Mouse (Mus musculus) bone marrow macrophage, adult 2 months (primary cell): Measurements from ENCODE around the gene Btbd9. TPM values are rescaled to one million over a fixed set of nuclear protein-coding genes. Genes with fewer than 3 reads are reported as not detected.

Experiments used
- H3K27ac ChIP-seq: 2 replicates; pipeline ENCODE4 v1.5.1; 2012; ENCODE audit warnings: low read depth, low read length; ENCODE audit not compliant: insufficient read depth
- H3K4me1 ChIP-seq: 2 replicates; pipeline ENCODE4 v1.6.1; 2012; ENCODE audit warnings: low read length; ENCODE audit not compliant: control insufficient read depth, insufficient read depth
- H3K4me3 ChIP-seq: 2 replicates; pipeline ENCODE4 v1.5.1; 2012; ENCODE audit warnings: mild to moderate bottlenecking, low read length, moderate library complexity; ENCODE audit not compliant: insufficient read depth
- CTCF ChIP-seq: IDR thresholded peaks from 2 replicates; pipeline ENCODE4 v1.5.1; 2012; ENCODE audit warnings: low read depth, mild to moderate bottlenecking, low read length, moderate library complexity
- POLR2A ChIP-seq: IDR thresholded peaks from 2 replicates; pipeline ENCODE4 v1.6.1; 2012; ENCODE audit warnings: mild to moderate bottlenecking, low read depth, low read length, borderline replicate concordance
- polyA plus RNA-seq: library from polyadenylated mRNA; stranded (reverse); fragments of >200 nt; gene quantifications from 2 replicates; pipeline ENCODE4 v1.2.4, GENCODE M21; 2012; ENCODE audit not compliant: missing spikeins, insufficient read depth, insufficient read length

Gene Btbd9
- polyA plus RNA-seq, 1 experiment: 22.9 TPM

GRCm38 (mm10) chr17:30335746-30336145 is 240.5 kb downstream of the Btbd9 start:
- TF ChIP-seq CTCF: no peak
- TF ChIP-seq POLR2A: no peak
- H3K4me3 ChIP-seq: no peak overlapping the region

GRCm38 (mm10) chr17:30334257-30334656 is 242.0 kb downstream of the Btbd9 start:
- Histone ChIP-seq H3K27ac (no peak overlapping the region), H3K4me3 (no peak overlapping the region), H3K4me1 (no peaks in the 10 kb centered on the region)
- TF ChIP-seq POLR2A (no peak), CTCF (no peak)

More at GRCm38 (mm10) chr17:30335746-30336145, 240.5 kb downstream of the Btbd9 start:
- Histone ChIP-seq H3K27ac (no peak overlapping the region), H3K4me1 (no peaks in the 10 kb centered on the region)

DNA sequence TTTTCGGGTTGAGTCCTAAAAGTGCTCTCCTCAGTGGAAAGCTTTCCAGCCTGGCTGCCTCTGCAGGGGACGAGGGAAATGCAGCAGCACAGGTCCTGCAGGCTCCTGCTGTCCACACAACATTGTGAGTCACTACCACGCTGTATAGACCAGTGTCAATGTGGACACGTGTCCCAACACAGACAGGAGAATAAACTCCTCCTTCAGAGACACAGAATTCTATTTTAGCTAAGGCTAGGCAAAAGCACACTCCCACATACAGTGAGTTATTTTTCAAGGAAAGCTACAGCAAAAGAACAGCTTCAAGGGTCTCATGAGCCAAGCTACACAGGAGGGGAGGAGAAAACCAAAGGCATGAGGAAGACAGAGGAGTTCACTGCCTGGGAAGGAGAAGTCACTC is 243.2 kb downstream of the Btbd9 start:
- H3K4me3 ChIP-seq: no peak overlapping the region
- no peaks in the 10 kb centered on the region for H3K4me1 ChIP-seq
- TF ChIP-seq CTCF (no peak), POLR2A (no peak)
- no peak overlapping the region for H3K27ac ChIP-seq

- Histone ChIP-seq H3K4me1 (no peaks in the 10 kb centered on the region), H3K27ac (no peak overlapping the region), H3K4me3 (no peak overlapping the region)
- TF ChIP-seq CTCF (no peak), POLR2A (no peak)
Measured at GRCm38 (mm10) chr17:30331380-30331779, 244.9 kb downstream of the Btbd9 start.

- no peak for TF ChIP-seq POLR2A
- TF ChIP-seq CTCF: no peak
- no peak overlapping the region for H3K27ac ChIP-seq
Measured at GRCm38 (mm10) chr17:30329531-30329930, 246.8 kb downstream of the Btbd9 start.

GRCm38 (mm10) chr17:30328924-30329323 is 247.4 kb downstream of the Btbd9 start:
- TF ChIP-seq CTCF (no peak), POLR2A (no peak)
- Histone ChIP-seq H3K4me3 (no peak overlapping the region), H3K4me1 (no peaks in the 10 kb centered on the region)

More at GRCm38 (mm10) chr17:30329531-30329930, 246.8 kb downstream of the Btbd9 start:
- Histone ChIP-seq H3K4me3 (no peak overlapping the region), H3K4me1 (no peaks in the 10 kb centered on the region)

DNA sequence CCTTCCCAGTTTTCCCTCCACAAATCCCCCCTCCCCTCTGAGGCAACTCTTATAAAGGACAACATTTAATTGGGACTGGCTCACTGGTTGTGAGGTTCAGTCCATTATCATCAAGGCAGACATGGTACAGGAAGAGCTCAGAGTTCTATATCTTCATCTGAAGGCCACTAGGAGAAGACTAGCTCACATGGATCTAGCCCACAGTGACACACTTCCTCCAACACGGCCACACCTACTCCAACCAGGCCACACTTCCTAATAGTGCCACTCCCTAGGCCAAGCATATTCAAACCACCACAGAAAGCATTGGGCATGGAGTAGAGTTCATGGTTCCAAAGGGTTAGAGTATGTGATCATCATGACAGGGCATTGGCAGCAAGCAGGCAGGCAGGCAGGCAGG is 249.4 kb downstream of the Btbd9 start:
- no peak overlapping the region for H3K27ac ChIP-seq
- TF ChIP-seq CTCF (no peak), POLR2A (no peak)

More at GRCm38 (mm10) chr17:30328924-30329323, 247.4 kb downstream of the Btbd9 start:
- no peak overlapping the region for H3K27ac ChIP-seq

DNA sequence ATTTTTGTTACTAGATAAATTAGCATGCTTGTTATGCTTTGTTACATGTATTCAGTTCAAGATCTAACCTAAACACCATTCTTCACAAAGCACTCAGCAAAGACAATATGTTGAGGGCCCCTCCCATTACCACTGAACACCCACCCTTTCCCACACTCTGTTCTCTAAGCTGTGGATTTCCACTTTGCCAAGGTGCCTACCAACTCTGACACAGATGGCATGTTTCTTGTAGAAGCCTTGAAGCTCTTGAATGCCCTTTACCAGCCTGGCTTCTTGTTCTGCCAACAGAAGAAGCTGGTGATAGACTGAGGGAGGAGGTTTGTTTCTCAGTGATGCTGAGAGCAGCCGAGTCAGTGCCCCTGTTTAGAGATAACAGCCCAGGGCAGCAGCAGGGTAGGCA is 256.0 kb downstream of the Btbd9 start:
- H3K27ac ChIP-seq: no peak overlapping the region
- no peak overlapping the region for H3K4me3 ChIP-seq
- H3K4me1 ChIP-seq: no peaks in the 10 kb centered on the region
- TF ChIP-seq POLR2A: no peak
- no peak for TF ChIP-seq CTCF

More for the DNA sequence above, 249.4 kb downstream of the Btbd9 start:
- no peaks in the 10 kb centered on the region for H3K4me1 ChIP-seq
- H3K4me3 ChIP-seq: no peak overlapping the region

DNA sequence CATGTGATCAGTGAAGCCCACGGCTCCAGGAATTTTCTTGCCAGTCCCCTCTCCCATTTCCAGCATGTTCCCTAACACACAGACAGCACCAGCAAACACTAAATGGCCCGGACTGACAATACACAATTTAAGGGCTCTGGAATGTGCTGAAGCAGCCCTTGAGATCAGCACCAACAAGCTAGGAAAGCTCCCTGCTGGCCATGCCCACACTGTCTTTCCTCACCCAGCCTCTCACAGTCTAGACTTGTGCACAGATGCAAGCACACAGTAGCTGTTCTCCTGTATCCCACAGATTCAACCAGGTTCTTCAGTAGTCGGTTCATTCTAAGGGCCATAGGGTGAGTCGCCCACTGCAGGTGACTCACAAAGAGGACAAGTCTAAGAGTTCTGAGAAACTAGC is 263.6 kb downstream of the Btbd9 start:
- Histone ChIP-seq H3K4me3 (no peak overlapping the region), H3K27ac (no peak overlapping the region), H3K4me1 (no peaks in the 10 kb centered on the region)
- TF ChIP-seq CTCF (no peak), POLR2A (no peak)

GRCm38 (mm10) chr17:30309627-30310026 is 266.7 kb downstream of the Btbd9 start:
- H3K4me3 ChIP-seq: no peak overlapping the region
- no peaks in the 10 kb centered on the region for H3K4me1 ChIP-seq
- no peak for TF ChIP-seq CTCF
- no peak for TF ChIP-seq POLR2A
- H3K27ac ChIP-seq: no peak overlapping the region

GRCm38 (mm10) chr17:30308889-30309288 is 267.4 kb downstream of the Btbd9 start:
- no peaks in the 10 kb centered on the region for H3K4me1 ChIP-seq
- H3K4me3 ChIP-seq: no peak overlapping the region
- no peak overlapping the region for H3K27ac ChIP-seq
- TF ChIP-seq POLR2A: no peak
- no peak for TF ChIP-seq CTCF
